14 mouse cellular contexts compared by ENCODE assay signal in the genomic region with DNA sequence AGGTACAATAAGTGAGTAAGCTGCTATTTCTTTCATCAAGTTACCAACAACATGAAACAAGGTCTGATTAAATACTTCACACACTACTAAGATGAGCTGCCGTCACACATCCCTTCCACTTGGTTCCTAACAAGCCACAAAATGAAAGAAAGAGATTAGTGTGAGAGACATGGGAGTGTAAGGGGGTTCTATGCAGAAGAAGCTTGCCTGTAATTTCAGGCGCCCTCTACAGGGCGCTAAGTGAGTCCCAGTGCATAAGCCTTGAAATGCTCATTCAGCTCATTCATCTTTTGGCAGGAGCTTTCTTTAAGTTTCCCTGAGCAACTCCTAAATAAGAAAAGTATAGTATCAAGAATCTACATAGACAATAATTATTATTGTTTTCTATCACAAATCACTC. TPM values are rescaled to one million over a fixed set of nuclear protein-coding genes. Genes with fewer than 3 reads are reported as not detected.
A peak's percentile ranks its signal among the peaks of the same experiment; 100 is the strongest.
DNase-seq lines count a peak whose midpoint lies in the region; ATAC-seq and TF ChIP-seq lines count a peak whose summit lies in the region.
"Had no signal": no experiment of that assay in that cellular context is flagged by ENCODE, and none has a peak within 500 bp of the region (broad histone marks: within the 10 kb centered on the region; RNA-seq: fewer than 3 reads in every experiment).

No protein-coding gene starts in this region.

- H3K9ac ChIP-seq in heart, postnatal 0 days (replicated peaks; ENCODE audit: low read depth, low read length), result no peak overlapping the region
- H3K9ac ChIP-seq: liver, embryonic 14.5 days had no signal

- H3K4me2 ChIP-seq in heart, postnatal 0 days (ENCODE audit: low read depth, low read length), result no peak overlapping the region

- H3K4me3 ChIP-seq in heart, postnatal 0 days (ENCODE audit: low read depth, low read length), result no peak overlapping the region

- ATAC-seq in heart, postnatal 0 days (ENCODE audit: insufficient read depth, low read depth), result no peak

- no peak for DNase-seq in heart, postnatal 0 days (ENCODE audit: low spot score)
- DNase-seq in heart, postnatal 36 days, result no peak
- DNase-seq in right cerebral cortex, adult 2 months (ENCODE audit: low spot score in 2 of 2), result peak; percentile 5 to 7
- no peak for DNase-seq in right cerebral cortex, postnatal 4 days
- peak; percentile 47 for DNase-seq in embryo, embryonic 10.5 days (ENCODE audit: low spot score)
- no peak for DNase-seq in adipocyte (ENCODE audit: low spot score)
- no peak for DNase-seq in ovary, adult 18-20 months (ENCODE audit: low spot score)
- DNase-seq: gastrocnemius, postnatal 14 days; heart, postnatal 14 days; kidney, adult 2 months; right cerebral cortex, postnatal 25 days had no signal

- intact Hi-C loops in heart, postnatal 36 days (cut with DNase I), result no loop called here

- H3K27me3 ChIP-seq in heart, postnatal 0 days (ENCODE audit: control insufficient read depth, insufficient read depth, low read length), result no peaks in the 10 kb centered on the region

- no peak for TF ChIP-seq EP300 in heart, postnatal 0 days (IDR thresholded peaks at IDR 0.05; ENCODE audit: low read depth)

- WGBS in heart, postnatal 0 days, result 8% methylated on average over 3 of the region's 3 CpGs

- TF ChIP-seq CTCF in heart, postnatal 0 days (IDR thresholded peaks at IDR 0.05; ENCODE audit: low read depth), result 0 out of 2 replicates have a peak, but pooled peaks have one; percentile 16

- no peaks in the 10 kb centered on the region for H3K36me3 ChIP-seq in heart, postnatal 0 days (replicated peaks; ENCODE audit: control insufficient read depth, insufficient read depth, low read length)
- H3K36me3 ChIP-seq: G1E had no signal

- H3K27ac ChIP-seq in heart, postnatal 0 days (ENCODE audit: low read depth), result no peak overlapping the region
- H3K27ac ChIP-seq: liver, embryonic 14.5 days had no signal

- no peaks in the 10 kb centered on the region for H3K4me1 ChIP-seq in heart, postnatal 0 days (ENCODE audit: control insufficient read depth, insufficient read depth)

- H3K9me3 ChIP-seq in heart, postnatal 0 days (replicated peaks; ENCODE audit: control insufficient read depth, low read length), result no peaks in the 10 kb centered on the region
- H3K9me3 ChIP-seq: G1E had no signal

RNA-seq across cellular contexts. Expression of a gene that starts 46.5 kb away (rescaled TPM):
- not detected in 2 replicates for total RNA-seq in heart, postnatal 0 days (2014; rRNA removed; ENCODE audit: low replicate concordance)
- not detected in 2 replicates for polyA plus RNA-seq in heart, postnatal 0 days (2015; fragmentation: Nextera tagmentation; extraction: Ambion mirVana)
- not detected for total RNA-seq in heart, postnatal 36 days (2021)
- total RNA-seq: gastrocnemius, postnatal 14 days; heart, postnatal 14 days; megakaryocyte-erythroid progenitor cell, adult 5-6 weeks had no signal
- polyA plus RNA-seq: G1E; kidney, adult 2 months; liver, embryonic 14.5 days had no signal

Comparison
In these comparisons a context has a peak if more than half of its experiments do, and no peak if none do; other contexts are left out.
1. DNase-seq: peak in right cerebral cortex, adult 2 months (2 of 2) and embryo, embryonic 10.5 days (single experiment); none in heart, postnatal 0 days (single experiment), heart, postnatal 36 days (0 of 2), right cerebral cortex, postnatal 4 days (single experiment), adipocyte (single experiment) and ovary, adult 18-20 months (single experiment).